Mouse (Mus musculus): ENCODE data around the gene Slc35a2. TPM values are rescaled to one million over a fixed set of nuclear protein-coding genes. Genes with fewer than 3 reads are reported as not detected.

Gene Slc35a2
- total RNA-seq (2022) = 10 to 100 TPM in 3 of 4 experiments, 1 to 10 TPM in 1; 8.9 to 18.3 (median 13.5) TPM

- DNase-seq (ENCODE audit: low spot score) = peak; percentile 92
These were observed at the start of gene Slc35a2 for GRCm38 (mm10) chrX:7883841-7884567. Gene Slc35a2, plus strand, starts transcription at chrX:7884028.

- no peak for DNase-seq (ENCODE audit: low spot score)
These were observed 46.7 kb upstream of the Slc35a2 start for GRCm38 (mm10) chrX:7837146-7837545.

- no peak for DNase-seq (ENCODE audit: low spot score)
These were observed 43.0 kb upstream of the Slc35a2 start for GRCm38 (mm10) chrX:7840842-7841162.

GRCm38 (mm10) chrX:7841163-7842162, 42.4 kb upstream of the Slc35a2 start, which contains the start of gene Otud5:
Gene Otud5, plus strand, starts transcription at chrX:7841364.
- DNase-seq (ENCODE audit: low spot score) = peak; percentile 93

- DNase-seq (ENCODE audit: low spot score) = no peak
These were observed 41.5 kb upstream of the Slc35a2 start for GRCm38 (mm10) chrX:7842318-7842717.

- no peak for DNase-seq (ENCODE audit: low spot score)
These were observed 36.0 kb upstream of the Slc35a2 start for GRCm38 (mm10) chrX:7847845-7848244.

GRCm38 (mm10) chrX:7854578-7854977, 29.2 kb upstream of the Slc35a2 start:
- no peak for DNase-seq (ENCODE audit: low spot score)

GRCm38 (mm10) chrX:7859191-7859753, 24.6 kb upstream of the Slc35a2 start:
- no peak for DNase-seq (ENCODE audit: low spot score)

GRCm38 (mm10) chrX:7863181-7863580, 20.6 kb upstream of the Slc35a2 start:
- DNase-seq (ENCODE audit: low spot score) = no peak

GRCm38 (mm10) chrX:7864551-7864950, 19.3 kb upstream of the Slc35a2 start:
- no peak for DNase-seq (ENCODE audit: low spot score)

GRCm38 (mm10) chrX:7865343-7865742, 18.5 kb upstream of the Slc35a2 start:
- no peak for DNase-seq (ENCODE audit: low spot score)

GRCm38 (mm10) chrX:7865786-7866185, 18.0 kb upstream of the Slc35a2 start:
- no peak for DNase-seq (ENCODE audit: low spot score)

- no peak for DNase-seq (ENCODE audit: low spot score)
These were observed 16.7 kb upstream of the Slc35a2 start for GRCm38 (mm10) chrX:7867141-7867540.

GRCm38 (mm10) chrX:7868506-7868905, 15.3 kb upstream of the Slc35a2 start:
- no peak for DNase-seq (ENCODE audit: low spot score)

GRCm38 (mm10) chrX:7869826-7870225, 14.0 kb upstream of the Slc35a2 start:
- DNase-seq (ENCODE audit: low spot score) = no peak

GRCm38 (mm10) chrX:7878007-7878419, 5.8 kb upstream of the Slc35a2 start, which contains the start of gene Pim2:
Gene Pim2, plus strand, starts transcription at chrX:7878262.
- peak; percentile 59 for DNase-seq (ENCODE audit: low spot score)

GRCm38 (mm10) chrX:7878495-7878894, 5.3 kb upstream of the Slc35a2 start:
- no peak for DNase-seq (ENCODE audit: low spot score)

- peak; percentile 34 for DNase-seq (ENCODE audit: low spot score)
These were observed 4.0 kb upstream of the Slc35a2 start for GRCm38 (mm10) chrX:7879819-7880218.

GRCm38 (mm10) chrX:7898211-7898610, 14.4 kb downstream of the Slc35a2 start:
- DNase-seq (ENCODE audit: low spot score) = no peak

GRCm38 (mm10) chrX:7898880-7899874, 15.3 kb downstream of the Slc35a2 start, which contains the start of the genes Pqbp1 and Timm17b:
Gene Pqbp1, minus strand, starts transcription at chrX:7899269.
Gene Timm17b, plus strand, starts transcription at chrX:7899357.
- DNase-seq (ENCODE audit: low spot score) = peak; percentile 87

- no peak for DNase-seq (ENCODE audit: low spot score)
These were observed 20.6 kb downstream of the Slc35a2 start for GRCm38 (mm10) chrX:7904441-7904840.
